Mouse (Mus musculus) liver, embryonic 12.5 days (tissue): Measurements from ENCODE around the gene Lyst. TPM values are rescaled to one million over a fixed set of nuclear protein-coding genes. Genes with fewer than 3 reads are reported as not detected.

Experiments
- ATAC-seq: fragments of 200-750 bp; cut with Nextera tagmentation; 2 replicates; pipeline ENCODE4 v1.8.0; 2017; ENCODE audit warnings: moderate number of reproducible peaks, mild to moderate bottlenecking, moderate library complexity
- H3K27ac ChIP-seq: fragments of 300-500 bp; sonication (generic); 2 replicates; pipeline ENCODE4 v1.5.1; 2016; ENCODE audit warnings: mild to moderate bottlenecking
- H3K27me3 ChIP-seq: fragments of 300-500 bp; sonication (generic); replicated peaks from 2 replicates; pipeline ENCODE4 v1.6.1; 2016; ENCODE audit warnings: mild to moderate bottlenecking, moderate library complexity
- H3K36me3 ChIP-seq: fragments of 300-500 bp; sonication (generic); 2 replicates; pipeline ENCODE4 v1.6.1; 2016; ENCODE audit warnings: mild to moderate bottlenecking, moderate library complexity
- H3K4me1 ChIP-seq: fragments of 300-500 bp; sonication (generic); 2 replicates; pipeline ENCODE4 v1.6.1; 2016
- H3K4me2 ChIP-seq: fragments of 300-500 bp; sonication (generic); 2 replicates; pipeline ENCODE4 v1.6.1; 2016; ENCODE audit warnings: mild to moderate bottlenecking, moderate library complexity
- H3K4me3 ChIP-seq: fragments of 300-500 bp; sonication (generic); 2 replicates; pipeline ENCODE4 v1.5.1; 2016; ENCODE audit warnings: mild to moderate bottlenecking, moderate library complexity
- H3K9ac ChIP-seq: fragments of 300-500 bp; sonication (generic); 2 replicates; pipeline ENCODE4 v1.6.1; 2016; ENCODE audit warnings: mild to moderate bottlenecking, moderate library complexity
- H3K9me3 ChIP-seq: fragments of 300-500 bp; sonication (generic); replicated peaks from 2 replicates; pipeline ENCODE4 v1.6.1; 2016; ENCODE audit warnings: mild to moderate bottlenecking, moderate library complexity
- WGBS: fragments of 180-500 bp; shearing (Covaris S2); methylation state at CpG from one replicate; pipeline ENCODE4 v1.1.7; 2016; ENCODE audit not compliant: insufficient replicate concordance; 5-methylcytosine and 5-hydroxymethylcytosine counted together
- polyA plus RNA-seq: library from polyadenylated mRNA; unstranded; fragments of >200 nt; fragmentation: Nextera tagmentation; extraction: Ambion mirVana; gene quantifications from 2 replicates; pipeline ENCODE4 v1.2.1, GENCODE M21; 2016

Gene Lyst
- polyA plus RNA-seq, 1 experiment from 2014 or later: 1.9 TPM

DNA sequence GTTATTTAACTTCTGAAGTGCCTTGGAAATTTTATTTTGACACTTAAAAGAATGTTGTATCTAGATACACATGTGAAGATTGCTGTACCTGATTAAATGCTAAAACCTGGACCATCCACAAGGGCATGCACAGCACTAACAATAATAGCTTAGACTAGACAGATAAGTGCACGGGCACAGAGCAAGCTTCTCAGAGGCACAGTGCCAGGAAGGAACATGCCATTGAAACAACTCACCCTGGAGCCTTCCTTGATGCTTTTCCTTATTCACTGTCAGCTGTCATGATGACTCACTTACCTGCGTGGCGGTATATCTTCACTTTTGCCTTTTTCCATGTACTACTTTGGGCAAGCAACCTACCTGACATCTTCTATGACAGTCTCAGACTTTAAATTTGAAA lies 155.7 kb downstream of the Lyst start:
- H3K9me3 ChIP-seq: no peaks in the 10 kb centered on the region
- H3K36me3 ChIP-seq: peaks cover 25% of the 10 kb centered on the region
- no peak overlapping the region for H3K4me3 ChIP-seq
- H3K4me2 ChIP-seq: no peak overlapping the region
- no peak overlapping the region for H3K27ac ChIP-seq
- WGBS: 76% methylated on average over 3 of the region's 3 CpGs
- no peak for ATAC-seq
- H3K27me3 ChIP-seq: no peaks in the 10 kb centered on the region
- H3K4me1 ChIP-seq: no peaks in the 10 kb centered on the region
- no peak overlapping the region for H3K9ac ChIP-seq

DNA sequence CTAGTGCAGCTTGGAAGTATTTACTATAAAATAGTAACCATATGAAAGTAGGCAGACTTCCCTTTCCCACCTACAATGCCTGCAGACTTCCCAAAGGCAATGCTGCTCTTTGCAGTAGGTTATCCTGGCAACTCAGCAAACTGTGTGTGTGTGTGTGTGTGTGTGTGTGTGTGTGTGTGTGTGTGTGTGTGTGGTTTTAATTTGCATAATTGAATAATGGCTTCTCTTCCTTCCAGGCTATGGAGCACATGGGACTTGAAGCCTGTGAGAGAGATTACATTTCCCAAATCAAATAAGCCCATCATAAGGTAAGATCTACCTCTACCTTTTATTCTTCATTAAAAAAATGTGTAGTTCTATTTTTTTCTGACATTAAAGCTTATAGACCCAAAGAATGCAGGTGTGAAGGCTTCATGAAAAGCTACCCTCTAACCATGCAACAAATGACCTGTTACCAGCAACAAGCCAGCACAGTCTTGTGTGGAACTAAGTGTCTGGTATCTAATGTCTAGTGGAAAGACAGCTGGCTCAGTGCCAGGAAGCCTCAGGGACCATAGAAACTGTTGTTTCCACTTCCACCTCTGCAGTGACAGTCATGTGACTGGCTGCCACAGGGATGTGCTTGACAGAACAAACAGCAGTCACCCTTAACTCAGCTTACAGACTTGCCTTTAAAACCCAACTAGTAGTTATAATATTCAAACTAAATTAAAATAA lies 185.7 kb downstream of the Lyst start:
- Histone ChIP-seq H3K36me3 (peaks cover 14% of the 10 kb centered on the region), H3K4me2 (no peak overlapping the region), H3K4me3 (no peak overlapping the region), H3K27me3 (no peaks in the 10 kb centered on the region), H3K9ac (no peak overlapping the region), H3K9me3 (no peaks in the 10 kb centered on the region), H3K4me1 (no peaks in the 10 kb centered on the region), H3K27ac (no peak overlapping the region)
- ATAC-seq: no peak

DNA sequence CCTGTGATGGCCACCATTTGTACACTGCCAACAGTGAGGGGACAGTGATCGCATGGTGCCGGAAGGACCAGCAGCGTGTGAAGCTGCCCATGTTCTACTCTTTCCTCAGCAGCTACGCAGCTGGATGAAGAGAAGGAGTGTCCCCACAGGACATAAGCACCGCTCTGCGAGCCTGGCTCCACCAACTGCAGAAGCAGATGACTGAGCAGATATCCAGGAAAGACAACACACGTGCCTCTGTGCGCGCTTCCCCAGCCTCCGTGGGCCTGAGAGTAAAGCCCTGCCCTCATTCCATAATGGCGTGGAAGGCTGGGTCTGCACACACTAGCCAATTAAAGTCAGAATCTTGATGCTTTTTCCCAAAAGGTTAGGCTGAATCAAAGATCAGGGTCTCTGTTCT lies 186.9 kb downstream of the Lyst start:
- WGBS: 74% methylated on average over 11 of the region's 11 CpGs
- Histone ChIP-seq H3K4me2 (no peak overlapping the region), H3K9me3 (no peaks in the 10 kb centered on the region), H3K27ac (no peak overlapping the region), H3K4me3 (no peak overlapping the region), H3K9ac (no peak overlapping the region), H3K4me1 (no peaks in the 10 kb centered on the region), H3K27me3 (peaks cover 3% of the 10 kb centered on the region; the same call in 1 of the 2 replicates), H3K36me3 (peaks cover 14% of the 10 kb centered on the region)
- ATAC-seq: no peak

DNA sequence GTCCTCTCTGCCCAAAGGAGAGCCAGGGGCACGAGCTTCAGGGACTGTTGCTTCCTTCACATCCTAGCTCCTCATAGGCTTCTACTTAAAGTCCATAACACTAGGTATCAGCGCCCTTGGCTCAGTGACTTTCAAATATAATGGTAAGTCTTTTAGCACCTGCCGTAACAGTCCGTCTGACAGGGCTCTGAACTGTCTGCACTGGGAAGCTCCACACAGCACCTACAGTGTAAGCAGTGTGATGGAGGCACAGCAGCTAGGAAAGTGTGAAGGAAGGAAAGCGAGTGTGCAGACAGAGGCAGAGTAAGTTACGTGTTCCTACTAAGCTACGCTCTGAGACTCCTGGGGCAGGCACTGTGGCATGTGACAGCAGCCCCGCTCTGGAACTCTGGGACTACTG lies 187.5 kb downstream of the Lyst start:
- H3K27ac ChIP-seq: no peak overlapping the region
- H3K27me3 ChIP-seq: peaks cover 7% of the 10 kb centered on the region
- no peaks in the 10 kb centered on the region for H3K4me1 ChIP-seq
- H3K36me3 ChIP-seq: peaks cover 14% of the 10 kb centered on the region
- no peak overlapping the region for H3K9ac ChIP-seq
- no peak overlapping the region for H3K4me3 ChIP-seq
- no peak overlapping the region for H3K4me2 ChIP-seq
- ATAC-seq: no peak
- 83% methylated on average over 8 of the region's 8 CpGs for WGBS
- no peaks in the 10 kb centered on the region for H3K9me3 ChIP-seq

- no peak overlapping the region for H3K27ac ChIP-seq
- no peak overlapping the region for H3K4me2 ChIP-seq
- H3K36me3 ChIP-seq: peaks cover 14% of the 10 kb centered on the region
- no peak overlapping the region for H3K9ac ChIP-seq
- H3K27me3 ChIP-seq: peaks cover 19% of the 10 kb centered on the region
- H3K4me3 ChIP-seq: no peak overlapping the region
- no peaks in the 10 kb centered on the region for H3K9me3 ChIP-seq
- H3K4me1 ChIP-seq: peaks cover 3% of the 10 kb centered on the region
- ATAC-seq: peak; percentile 32; the same call in 1 of the 2 replicates
- 79% methylated on average over 1 of the region's 1 CpGs for WGBS
These were observed 188.8 kb downstream of the Lyst start for GRCm38 (mm10) chr13:13778837-13779458.

GRCm38 (mm10) chr13:13780271-13780670 lies 190.1 kb downstream of the Lyst start:
- H3K36me3 ChIP-seq: peaks cover 14% of the 10 kb centered on the region
- no peak overlapping the region for H3K9ac ChIP-seq
- H3K27ac ChIP-seq: no peak overlapping the region
- peaks cover 33% of the 10 kb centered on the region for H3K27me3 ChIP-seq
- no peak overlapping the region for H3K4me2 ChIP-seq
- WGBS: 58% methylated on average over 3 of the region's 3 CpGs
- H3K4me1 ChIP-seq: peaks cover 15% of the 10 kb centered on the region
- ATAC-seq: no peak
- no peak overlapping the region for H3K4me3 ChIP-seq
- no peaks in the 10 kb centered on the region for H3K9me3 ChIP-seq

DNA sequence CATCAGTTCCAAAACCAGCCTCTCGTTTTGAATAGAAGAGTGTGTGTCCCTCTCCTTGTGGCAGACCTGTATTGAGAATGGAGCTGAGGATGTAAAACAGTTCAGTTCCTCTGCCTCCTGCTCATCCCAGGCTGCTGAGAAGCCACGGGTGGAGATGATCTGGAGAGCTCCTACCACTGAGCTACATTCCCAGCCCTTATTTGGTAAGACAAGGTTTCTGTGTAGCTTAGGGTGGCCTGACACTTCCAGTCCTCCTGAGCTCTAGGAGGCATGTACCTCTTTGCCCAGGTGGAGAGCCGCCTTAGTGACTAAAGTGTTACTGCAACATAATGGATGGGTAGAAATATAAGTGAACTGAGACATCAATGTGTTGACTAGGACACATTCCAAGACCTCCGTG lies 190.8 kb downstream of the Lyst start:
- Histone ChIP-seq H3K27me3 (peaks cover 40% of the 10 kb centered on the region), H3K4me3 (no peak overlapping the region), H3K27ac (no peak overlapping the region), H3K9me3 (no peaks in the 10 kb centered on the region), H3K4me2 (no peak overlapping the region), H3K36me3 (peaks cover 14% of the 10 kb centered on the region), H3K4me1 (peaks cover 15% of the 10 kb centered on the region), H3K9ac (no peak overlapping the region)
- 47% methylated on average over 4 of the region's 4 CpGs for WGBS
- ATAC-seq: no peak

DNA sequence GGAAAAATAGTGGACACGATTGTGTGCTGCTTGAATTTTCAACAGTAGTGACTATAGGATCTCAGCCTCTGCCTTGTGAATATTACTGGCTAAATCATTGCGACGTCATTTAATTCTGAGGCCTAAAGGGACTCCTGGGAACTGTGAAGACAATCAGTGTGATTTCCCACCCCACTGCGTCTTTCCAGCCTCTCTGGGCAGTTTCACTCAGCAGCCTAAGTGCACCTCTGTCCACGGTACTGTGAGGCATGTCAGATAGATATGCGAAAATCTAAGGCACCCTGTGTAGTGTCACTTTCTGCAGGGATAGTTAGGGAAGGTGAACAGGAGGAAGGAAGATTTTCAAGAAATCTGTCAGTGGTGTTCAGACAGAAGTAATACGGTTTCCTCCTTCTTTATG lies 193.1 kb downstream of the Lyst start:
- Histone ChIP-seq H3K27me3 (peaks cover 57% of the 10 kb centered on the region), H3K4me2 (no peak overlapping the region), H3K9ac (no peak overlapping the region), H3K4me1 (peaks cover 15% of the 10 kb centered on the region), H3K27ac (no peak overlapping the region), H3K9me3 (no peaks in the 10 kb centered on the region), H3K4me3 (no peak overlapping the region), H3K36me3 (peaks cover 3% of the 10 kb centered on the region; the same call in 1 of the 2 replicates)
- 36% methylated on average over 7 of the region's 7 CpGs for WGBS
- no peak for ATAC-seq

DNA sequence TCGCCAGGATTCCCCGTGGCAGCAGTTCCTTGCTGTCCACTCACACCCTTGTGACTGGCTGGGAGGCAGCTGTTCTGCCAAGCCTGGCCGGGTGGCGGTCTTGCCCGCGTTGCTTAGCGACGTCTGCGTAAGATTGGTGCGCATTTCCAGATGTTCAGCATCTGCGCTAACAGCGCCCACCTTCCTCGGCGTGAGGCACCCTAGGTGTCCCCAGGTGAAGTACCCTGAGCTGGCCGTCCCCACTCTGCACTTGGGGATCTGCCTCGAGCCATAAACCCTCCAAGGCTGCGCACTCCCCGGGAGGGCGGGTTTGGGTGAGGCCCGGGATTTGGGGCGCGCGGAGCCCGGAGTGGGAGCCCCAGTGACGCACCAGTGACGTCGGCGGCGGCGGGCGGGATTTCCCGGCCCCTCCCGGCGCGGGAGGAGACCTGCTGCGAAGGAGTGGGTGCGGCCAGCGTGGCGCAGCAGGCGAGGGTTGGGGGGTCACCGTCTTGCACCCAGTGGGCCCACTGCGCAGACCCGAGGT lies 193.8 kb downstream of the Lyst start, which contains the start of gene Gng4:
TSS of gene Gng4 (plus strand) at position 166 of the 526 bp plus-strand sequence.
- no peak; the same call in 1 of the 2 replicates for ATAC-seq
- Histone ChIP-seq H3K4me1 (peaks cover 15% of the 10 kb centered on the region), H3K4me2 (peak within 1 kb of the TSS; percentile 80), H3K27me3 (peaks cover 57% of the 10 kb centered on the region), H3K9ac (no peak within 1 kb of the TSS), H3K27ac (no peak within 1 kb of the TSS), H3K9me3 (no peaks in the 10 kb centered on the region), H3K36me3 (no peaks in the 10 kb centered on the region), H3K4me3 (peak within 1 kb of the TSS; percentile 52)
- 3% methylated on average over 43 of the region's 43 CpGs for WGBS

GRCm38 (mm10) chr13:13784420-13784936 lies 194.3 kb downstream of the Lyst start:
- peak; percentile 41; the same call in 1 of the 2 replicates for ATAC-seq
- under 1% methylated on average over 59 of the region's 59 CpGs for WGBS
- H3K4me2 ChIP-seq: peak overlapping the region; percentile 80
- H3K9ac ChIP-seq: no peak overlapping the region
- peaks cover 57% of the 10 kb centered on the region for H3K27me3 ChIP-seq
- no peak overlapping the region for H3K27ac ChIP-seq
- no peaks in the 10 kb centered on the region for H3K9me3 ChIP-seq
- peak overlapping the region; percentile 52 for H3K4me3 ChIP-seq
- no peaks in the 10 kb centered on the region for H3K36me3 ChIP-seq
- peaks cover 15% of the 10 kb centered on the region for H3K4me1 ChIP-seq

- peak overlapping the region; percentile 52 for H3K4me3 ChIP-seq
- H3K27me3 ChIP-seq: peaks cover 59% of the 10 kb centered on the region
- H3K4me2 ChIP-seq: peak overlapping the region; percentile 80
- no peak overlapping the region for H3K9ac ChIP-seq
- H3K36me3 ChIP-seq: no peaks in the 10 kb centered on the region
- H3K27ac ChIP-seq: no peak overlapping the region
- WGBS: 4% methylated on average over 30 of the region's 30 CpGs
- ATAC-seq: 0 out of 2 replicates have a peak, but pooled peaks have one; percentile 19
- peaks cover 15% of the 10 kb centered on the region for H3K4me1 ChIP-seq
- no peaks in the 10 kb centered on the region for H3K9me3 ChIP-seq
These were observed 195.0 kb downstream of the Lyst start for GRCm38 (mm10) chr13:13784981-13785783.
